Mouse (Mus musculus) erythroblast, embryonic 14.5 days (primary cell): ENCODE data around the gene Rcsd1. TPM values are rescaled to one million over a fixed set of nuclear protein-coding genes. Genes with fewer than 3 reads are reported as not detected.
"Not testable (repeated sequence)": the region's sequence is repeated elsewhere in the genome, so short reads cannot be mapped to it uniquely, and the experiment has no call there.

ENCODE experiments used
- H3K27me3 ChIP-seq: 2 replicates; pipeline ENCODE4 v1.6.1; 2012; ENCODE audit warnings: inconsistent platforms; ENCODE audit not compliant: control insufficient read depth
- H3K36me3 ChIP-seq: 2 replicates; pipeline ENCODE4 v1.6.1; 2012; ENCODE audit warnings: mild to moderate bottlenecking, inconsistent platforms; ENCODE audit not compliant: control insufficient read depth
- H3K4me1 ChIP-seq: 2 replicates; pipeline ENCODE4 v1.6.1; 2012; ENCODE audit warnings: inconsistent platforms; ENCODE audit not compliant: control insufficient read depth
- H3K4me3 ChIP-seq: replicated peaks from 2 replicates; pipeline ENCODE3; 2012; ENCODE audit warnings: moderate library complexity, mild to moderate bottlenecking, inconsistent platforms
- H3K9me3 ChIP-seq: 2 replicates; pipeline ENCODE4 v1.6.1; 2012; ENCODE audit warnings: low read length, inconsistent platforms, mixed read lengths; ENCODE audit not compliant: control insufficient read depth
- GATA1 ChIP-seq: IDR thresholded peaks from 2 replicates; pipeline ENCODE4 v1.6.1; 2012; ENCODE audit warnings: low read length, inconsistent platforms, mixed read lengths
- TAL1 ChIP-seq: IDR thresholded peaks from 3 replicates; pipeline ENCODE4 v1.6.1; 2012; ENCODE audit warnings: low read length, inconsistent platforms, mixed read lengths
- polyA plus RNA-seq: library from polyadenylated mRNA; stranded (reverse); fragments of >175 nt; gene quantifications from 2 replicates; pipeline ENCODE4 v1.2.3, GENCODE M21; 2012

Gene Rcsd1
- polyA plus RNA-seq, 1 experiment = 0.11 TPM

- Histone ChIP-seq H3K27me3 (no peaks in the 10 kb centered on the region), H3K4me3 (no peak overlapping the region), H3K4me1 (no peaks in the 10 kb centered on the region), H3K36me3 (no peaks in the 10 kb centered on the region), H3K9me3 (no peaks in the 10 kb centered on the region)
- TF ChIP-seq TAL1 (no peak), GATA1 (no peak)
These were observed 25.0 kb downstream of the Rcsd1 start for GRCm38 (mm10) chr1:165684261-165685203.

- Histone ChIP-seq H3K4me1 (no peaks in the 10 kb centered on the region), H3K36me3 (no peaks in the 10 kb centered on the region)
These were observed 27.3 kb downstream of the Rcsd1 start for GRCm38 (mm10) chr1:165682056-165682853.

GRCm38 (mm10) chr1:165681045-165681794 lies 28.3 kb downstream of the Rcsd1 start:
- no peaks in the 10 kb centered on the region for H3K9me3 ChIP-seq
- no peak overlapping the region for H3K4me3 ChIP-seq
- H3K27me3 ChIP-seq = no peaks in the 10 kb centered on the region
- H3K4me1 ChIP-seq = no peaks in the 10 kb centered on the region
- no peak for TF ChIP-seq GATA1
- TF ChIP-seq TAL1 = no peak
- H3K36me3 ChIP-seq = no peaks in the 10 kb centered on the region

More at GRCm38 (mm10) chr1:165682056-165682853, 27.3 kb downstream of the Rcsd1 start:
- Histone ChIP-seq H3K4me3 (no peak overlapping the region), H3K27me3 (no peaks in the 10 kb centered on the region), H3K9me3 (no peaks in the 10 kb centered on the region)
- TF ChIP-seq GATA1 (no peak), TAL1 (no peak)

GRCm38 (mm10) chr1:165680086-165680485 lies 29.5 kb downstream of the Rcsd1 start:
- H3K27me3 ChIP-seq, H3K4me1 ChIP-seq, H3K4me3 ChIP-seq, H3K36me3 ChIP-seq, H3K9me3 ChIP-seq: not testable (repeated sequence)

GRCm38 (mm10) chr1:165679618-165679997 lies 29.9 kb downstream of the Rcsd1 start:
- Histone ChIP-seq H3K9me3 (no peaks in the 10 kb centered on the region), H3K36me3 (no peaks in the 10 kb centered on the region), H3K4me3 (no peak overlapping the region), H3K27me3 (no peaks in the 10 kb centered on the region), H3K4me1 (no peaks in the 10 kb centered on the region)
- TF ChIP-seq TAL1 (no peak), GATA1 (no peak)

GRCm38 (mm10) chr1:165678861-165679617 lies 30.5 kb downstream of the Rcsd1 start:
- TF ChIP-seq GATA1 (no peak), TAL1 (no peak)
- no peak overlapping the region for H3K4me3 ChIP-seq
- H3K4me1 ChIP-seq = no peaks in the 10 kb centered on the region
- no peaks in the 10 kb centered on the region for H3K27me3 ChIP-seq
- H3K36me3 ChIP-seq = no peaks in the 10 kb centered on the region
- no peaks in the 10 kb centered on the region for H3K9me3 ChIP-seq

GRCm38 (mm10) chr1:165677558-165677957 lies 32.0 kb downstream of the Rcsd1 start:
- no peaks in the 10 kb centered on the region for H3K4me1 ChIP-seq
- no peak overlapping the region for H3K4me3 ChIP-seq
- H3K9me3 ChIP-seq = no peaks in the 10 kb centered on the region
- no peaks in the 10 kb centered on the region for H3K36me3 ChIP-seq
- H3K27me3 ChIP-seq = no peaks in the 10 kb centered on the region
- TF ChIP-seq GATA1 = no peak

- no peaks in the 10 kb centered on the region for H3K9me3 ChIP-seq
- H3K36me3 ChIP-seq = no peaks in the 10 kb centered on the region
- H3K27me3 ChIP-seq = no peaks in the 10 kb centered on the region
- no peak overlapping the region for H3K4me3 ChIP-seq
- TF ChIP-seq TAL1 (no peak), GATA1 (no peak)
- H3K4me1 ChIP-seq = no peaks in the 10 kb centered on the region
These were observed 32.6 kb downstream of the Rcsd1 start for GRCm38 (mm10) chr1:165676993-165677392.
